9 mouse cellular contexts compared by ENCODE assay signal in the genomic region with DNA sequence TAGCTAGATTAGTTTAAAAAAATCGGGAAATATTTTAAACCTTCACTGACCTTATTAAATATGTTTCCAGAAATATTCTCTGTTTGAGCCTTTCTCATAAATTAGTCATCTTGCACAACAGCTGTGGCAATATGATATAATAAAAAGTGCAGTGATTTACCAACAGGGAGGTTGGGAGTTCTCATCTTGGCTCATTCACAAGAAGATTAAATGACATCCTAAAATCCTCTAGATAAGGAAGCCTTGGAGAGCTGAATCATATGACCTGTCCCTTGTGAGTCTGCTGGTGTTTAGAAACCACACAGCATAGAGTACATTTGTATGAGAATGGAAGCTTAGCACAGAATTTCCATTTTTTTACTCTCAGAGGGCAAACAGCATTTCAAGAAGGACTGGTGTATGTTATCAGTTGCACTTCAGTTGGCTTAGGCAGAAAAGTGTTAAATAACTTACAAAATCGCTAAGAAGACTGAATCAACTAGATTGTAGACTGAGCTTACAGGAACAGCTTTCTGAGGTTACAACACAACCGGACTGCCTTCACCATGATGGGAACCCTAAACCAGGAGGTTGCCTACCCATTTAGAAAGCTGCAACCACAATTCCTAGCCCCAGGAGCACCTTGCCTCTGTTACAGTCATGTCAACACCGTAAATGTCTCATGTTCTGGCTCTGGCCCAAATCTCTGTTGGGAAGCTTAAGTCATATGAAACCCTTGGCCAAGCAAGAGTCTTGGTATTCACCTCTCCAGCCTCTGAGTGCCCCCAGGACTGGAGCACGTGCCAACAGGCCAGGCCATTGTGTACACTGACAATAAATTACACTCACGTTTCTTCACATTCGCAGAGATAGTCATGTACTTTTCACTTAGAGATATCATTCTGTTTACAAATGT.
DNase-seq lines count a peak whose midpoint lies in the region; ATAC-seq lines count a peak whose summit lies in the region.
"Had no signal": no experiment of that assay in that cellular context is flagged by ENCODE, and none has a peak within 500 bp of the region (broad histone marks: within the 10 kb centered on the region; RNA-seq: fewer than 3 reads in every experiment).

No protein-coding gene starts in this region.

- H3K27me3 ChIP-seq in kidney, embryonic 14.5 days (ENCODE audit: control insufficient read depth, insufficient read depth, low read length) = no peaks in the 10 kb centered on the region
- H3K27me3 ChIP-seq: midbrain, embryonic 15.5 days had no signal

- no peaks in the 10 kb centered on the region; the same call in 1 of the 2 replicates for H3K9me3 ChIP-seq in kidney, embryonic 14.5 days (ENCODE audit: control insufficient read depth, low read length)
- H3K9me3 ChIP-seq: midbrain, embryonic 15.5 days had no signal

- DNase-seq in kidney, adult 9 months = peak; percentile 38
- DNase-seq in cerebellum, adult 9-11 months = peak; percentile 21
- DNase-seq in heart, postnatal 10 days = peak; percentile 31 to 37
- peak; percentile 49 for DNase-seq in lung, postnatal 36 days
- DNase-seq in spleen, postnatal 4 days (ENCODE audit: low spot score in 2 of 2) = no peak
- DNase-seq in c-Kit-positive CD71-positive TER-119-positive erythroid progenitor cells, embryonic 14.5 days (ENCODE audit: low spot score) = no peak
- DNase-seq: layer of hippocampus, adult 9-11 months had no signal

- no peak overlapping the region for H3K4me2 ChIP-seq in kidney, embryonic 14.5 days (replicated peaks; ENCODE audit: low read depth, low read length)
- H3K4me2 ChIP-seq: midbrain, embryonic 15.5 days had no signal

- no peaks in the 10 kb centered on the region for H3K4me1 ChIP-seq in kidney, embryonic 14.5 days (ENCODE audit: control insufficient read depth, insufficient read depth, low read length)
- H3K4me1 ChIP-seq: midbrain, embryonic 15.5 days had no signal

- 78% methylated on average over 7 of the region's 7 CpGs for WGBS in kidney, embryonic 14.5 days

- no peak overlapping the region for H3K4me3 ChIP-seq in kidney, embryonic 14.5 days (ENCODE audit: low read length)
- H3K4me3 ChIP-seq: midbrain, embryonic 15.5 days had no signal

- no peak overlapping the region for H3K27ac ChIP-seq in kidney, embryonic 14.5 days (ENCODE audit: low read depth, low read length)
- H3K27ac ChIP-seq: midbrain, embryonic 15.5 days had no signal

- H3K9ac ChIP-seq in kidney, embryonic 14.5 days (ENCODE audit: low read depth, low read length) = no peak overlapping the region
- H3K9ac ChIP-seq: midbrain, embryonic 15.5 days had no signal

- H3K36me3 ChIP-seq in kidney, embryonic 14.5 days (ENCODE audit: control insufficient read depth, insufficient read depth, low read length) = no peaks in the 10 kb centered on the region

- intact Hi-C loops in heart, postnatal 10 days (cut with DNase I) = no loop called here

- ATAC-seq in kidney, embryonic 14.5 days (ENCODE audit: low FRiP score, low TSS enrichment) = no peak
- ATAC-seq: midbrain, embryonic 15.5 days had no signal

Comparison
In these comparisons a context has a peak if more than half of its experiments do, and no peak if none do; other contexts are left out.
1. DNase-seq: peak in kidney, adult 9 months (single experiment), cerebellum, adult 9-11 months (single experiment), heart, postnatal 10 days (2 of 2) and lung, postnatal 36 days (single experiment); none in spleen, postnatal 4 days (0 of 2) and c-Kit-positive CD71-positive TER-119-positive erythroid progenitor cells, embryonic 14.5 days (single experiment).